Mouse (Mus musculus) Muller cell, postnatal 12 days (primary cell): ENCODE measurements around the gene Zfp738.
A peak's percentile ranks its signal among the peaks of the same experiment; 100 is the strongest.
"Not testable (repeated sequence)": the region's sequence is repeated elsewhere in the genome, so short reads cannot be mapped to it uniquely, and the experiment has no call there.

Experiments used
- DNase-seq: peaks from one replicate; pipeline ENCODE4 v3.0.0-alpha.2; 2015; ENCODE audit errors: inconsistent ontology term

The Zfp738 gene

DNA sequence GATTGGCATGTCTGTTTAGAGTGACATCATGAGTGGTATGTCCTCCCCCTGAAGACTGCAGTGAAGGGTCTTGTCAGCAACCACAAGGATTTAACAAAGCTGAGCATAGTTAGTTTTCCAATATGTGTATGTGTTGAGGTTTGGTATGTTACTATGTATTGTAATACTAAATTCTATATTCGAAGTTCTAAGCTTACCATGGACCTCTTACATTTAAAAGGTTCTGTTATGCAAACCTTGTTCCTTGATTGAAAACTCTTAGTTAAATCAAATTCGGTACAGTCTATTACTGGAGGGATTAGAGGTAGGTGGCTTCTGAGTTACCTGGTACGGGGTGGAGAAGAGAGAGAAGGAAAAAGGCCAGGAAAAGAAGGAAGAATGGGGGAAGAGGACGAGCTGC, at the start of gene Zfp738:
TSS of gene Zfp738 (minus strand) at position 101 of the 400 bp plus-strand sequence.
- no peak for DNase-seq

- DNase-seq: not testable (repeated sequence)
Measured at GRCm38 (mm10) chr13:67734391-67734790, 47.5 kb upstream of the Zfp738 start.

- DNase-seq: peak; percentile 33
Measured at GRCm38 (mm10) chr13:67729441-67729840, 42.6 kb upstream of the Zfp738 start.

- peak; percentile 71 for DNase-seq
Measured at GRCm38 (mm10) chr13:67728641-67729318, 41.9 kb upstream of the Zfp738 start, which contains the start of gene Zfp65. Gene Zfp65 (minus strand): TSS chr13:67729173.

DNA sequence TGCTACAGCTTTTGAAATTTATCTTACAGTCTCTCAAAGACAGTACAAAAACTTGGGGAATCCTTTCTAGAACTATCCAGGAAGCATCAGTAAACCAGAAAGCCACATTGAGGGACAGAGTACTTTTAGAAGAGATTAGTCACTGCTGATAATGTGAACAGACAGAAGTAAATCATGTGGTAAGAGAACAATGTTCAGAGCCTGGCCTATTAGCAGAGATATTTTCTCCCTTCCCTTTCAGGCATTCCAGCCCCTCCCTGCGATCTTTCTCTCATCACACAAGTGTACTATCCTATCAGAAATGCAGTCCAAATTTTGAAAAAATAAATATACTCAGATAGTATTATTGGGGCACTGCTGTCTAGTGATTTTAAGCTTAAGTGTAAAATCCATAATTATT, 41.2 kb upstream of the Zfp738 start:
- DNase-seq: peak; percentile 86

- not testable (repeated sequence) for DNase-seq
Measured at GRCm38 (mm10) chr13:67725331-67725730, 38.5 kb upstream of the Zfp738 start.

- DNase-seq: peak; percentile 87
Measured at GRCm38 (mm10) chr13:67723848-67724479, 37.1 kb upstream of the Zfp738 start.

GRCm38 (mm10) chr13:67683841-67684240, 3.0 kb downstream of the Zfp738 start:
- DNase-seq: not testable (repeated sequence)

GRCm38 (mm10) chr13:67682959-67683735, 3.7 kb downstream of the Zfp738 start:
- DNase-seq: peak; percentile 83

DNA sequence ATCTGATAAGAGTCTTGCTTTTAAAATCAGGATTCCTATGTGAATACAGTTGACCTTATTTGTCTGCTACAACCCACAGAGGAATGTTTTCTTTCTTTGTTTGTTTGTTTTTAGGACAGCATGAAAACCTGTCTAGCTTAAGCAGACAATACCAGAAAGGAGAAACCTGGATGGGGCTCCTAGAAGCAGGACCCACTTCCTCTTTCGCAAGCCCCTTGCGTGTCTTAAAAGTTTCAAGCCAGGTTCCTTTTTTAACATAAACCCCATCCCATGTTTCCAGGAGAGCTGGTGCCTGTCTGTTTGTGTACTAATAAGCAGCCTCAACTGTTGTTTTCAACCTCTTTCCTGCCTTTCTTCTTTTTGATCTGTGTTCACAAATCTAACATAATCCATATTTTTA, 12.0 kb downstream of the Zfp738 start:
- no peak for DNase-seq

GRCm38 (mm10) chr13:67652496-67652895, 34.4 kb downstream of the Zfp738 start:
- DNase-seq: no peak

- DNase-seq: peak; percentile 86
Measured at GRCm38 (mm10) chr13:67637294-67638007, 49.4 kb downstream of the Zfp738 start, which contains the start of the genes Gm49345 and Zfp729a. Gene Gm49345 (minus strand): TSS chr13:67637769. Gene Zfp729a (minus strand): TSS chr13:67637791.

DNA sequence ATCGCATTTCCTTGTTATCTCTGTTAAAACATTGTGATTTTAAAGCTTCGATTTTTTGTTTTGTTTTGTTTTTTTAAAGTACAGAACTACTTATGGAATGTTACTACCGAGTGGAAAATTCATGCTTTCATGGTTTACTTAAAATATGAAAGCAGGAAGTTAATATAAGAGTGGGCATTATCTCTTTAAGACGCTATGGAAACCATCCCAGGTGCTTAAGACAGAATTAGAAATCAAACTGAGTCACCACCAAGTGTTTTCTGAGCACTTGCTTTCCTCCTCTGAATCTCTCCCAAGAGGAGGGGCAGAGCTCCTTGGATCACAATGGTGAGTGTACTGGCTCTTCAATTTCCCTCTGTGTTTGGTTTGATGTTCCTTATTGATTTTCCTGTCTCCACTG, 76.8 kb downstream of the Zfp738 start:
- no peak for DNase-seq

DNA sequence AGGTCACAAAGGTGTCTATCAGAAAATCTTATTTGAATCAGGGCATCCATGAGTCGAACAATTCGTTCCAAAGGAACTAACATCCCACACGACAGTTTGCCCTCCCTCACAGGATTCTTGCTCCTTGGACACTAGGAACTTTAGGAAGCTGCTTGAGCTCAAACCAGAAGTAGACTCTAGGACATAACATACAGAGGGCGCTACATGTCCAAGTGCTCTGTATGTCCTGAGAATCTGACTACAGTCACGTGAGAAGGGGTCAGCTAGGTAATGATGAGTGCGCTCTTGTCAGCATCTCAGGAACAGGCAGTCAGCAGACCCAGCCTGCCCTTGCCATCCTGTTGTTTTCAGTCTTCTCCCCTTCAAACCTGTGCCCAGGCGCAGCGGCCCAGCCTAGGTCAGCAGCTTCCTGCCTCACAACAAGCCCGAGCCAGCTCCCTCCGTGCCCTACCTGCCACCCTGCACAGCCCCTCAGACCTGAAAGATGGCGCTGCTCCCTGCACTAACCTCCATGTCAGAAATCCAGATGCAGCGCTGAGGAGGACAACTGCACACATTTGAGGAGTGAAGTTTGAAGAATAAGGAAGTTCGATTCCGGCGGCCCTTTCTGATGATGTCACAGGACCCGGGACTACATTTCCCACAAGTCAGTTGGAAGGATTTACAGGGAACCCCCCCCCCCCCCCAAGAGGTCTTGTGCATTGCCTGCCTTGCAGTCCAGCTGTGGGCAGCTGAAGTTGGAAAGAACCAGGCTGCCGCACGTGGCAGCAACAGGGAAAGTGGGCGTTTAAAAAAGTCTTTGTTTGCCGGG, 77.6 kb downstream of the Zfp738 start, which contains the start of gene Zfp729b:
TSS of gene Zfp729b (minus strand) at position 642 of the 811 bp plus-strand sequence.
- peak; percentile 90 for DNase-seq
